Mouse (Mus musculus): ENCODE measurements around the gene Wfdc1.

DNA sequence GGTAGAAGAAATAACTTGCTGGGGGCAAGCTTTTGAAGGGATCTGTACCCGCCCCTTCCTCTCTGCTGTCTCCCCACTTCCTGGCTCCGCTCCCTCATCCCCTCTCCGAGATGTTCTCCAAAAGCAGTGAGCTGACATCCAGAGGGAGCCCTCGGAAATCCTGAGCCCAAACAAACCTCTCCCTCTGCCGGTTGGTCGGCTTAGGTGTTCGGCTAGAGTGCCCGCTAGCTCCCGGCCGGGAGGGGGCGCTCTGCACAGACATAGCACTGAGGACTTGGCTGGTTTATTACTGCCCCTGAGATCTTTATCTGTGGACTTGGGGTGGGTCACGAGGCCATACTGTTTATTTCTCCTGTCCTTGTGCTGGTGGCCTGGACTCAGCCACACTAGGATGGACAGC is 3.1 kb downstream of the Wfdc1 start:
- TF ChIP-seq CTCF (IDR thresholded peaks at IDR 0.05; ENCODE audit: low read depth) (peak; percentile 39), EP300 (IDR thresholded peaks at IDR 0.05; ENCODE audit: low read depth) (no peak)
